Mouse (Mus musculus): ENCODE results near the gene Dync1i1. TPM values are rescaled to one million over a fixed set of nuclear protein-coding genes. Genes with fewer than 3 reads are reported as not detected.

Gene Dync1i1
- polyA plus RNA-seq, 1 experiment from 2014 or later, result 29.5 TPM

DNA sequence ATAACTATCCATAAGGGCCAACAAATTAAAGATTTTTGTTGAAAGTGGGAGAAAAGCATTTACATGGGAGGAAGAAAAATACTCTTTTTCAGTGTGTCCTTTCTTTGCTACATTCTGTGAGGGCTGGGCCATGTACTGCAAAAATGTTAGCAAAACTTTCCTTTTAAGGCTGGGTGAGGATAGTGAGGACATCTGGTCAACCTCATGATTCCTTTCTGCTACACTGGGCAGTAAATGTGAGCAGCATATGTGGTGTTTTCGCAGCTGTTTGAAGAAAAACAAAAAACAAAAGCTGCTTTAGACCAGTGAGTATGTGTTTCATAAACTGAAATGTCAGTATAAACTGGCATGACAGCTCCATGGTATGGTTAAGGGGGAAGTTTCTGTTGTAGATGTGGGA lies 9.4 kb downstream of the Dync1i1 start:
- Histone ChIP-seq H3K4me3 (no peak overlapping the region), H3K9me3 (no peaks in the 10 kb centered on the region), H3K4me1 (replicated peaks) (no peaks in the 10 kb centered on the region), H3K36me3 (no peaks in the 10 kb centered on the region), H3K9ac (no peak overlapping the region), H3K4me2 (no peak overlapping the region), H3K27ac (replicated peaks) (no peak overlapping the region), H3K27me3 (no peaks in the 10 kb centered on the region)
- no peak for ATAC-seq (ENCODE audit: low FRiP score, low read depth)
- WGBS, result 85% methylated on average over 1 of the region's 1 CpGs

DNA sequence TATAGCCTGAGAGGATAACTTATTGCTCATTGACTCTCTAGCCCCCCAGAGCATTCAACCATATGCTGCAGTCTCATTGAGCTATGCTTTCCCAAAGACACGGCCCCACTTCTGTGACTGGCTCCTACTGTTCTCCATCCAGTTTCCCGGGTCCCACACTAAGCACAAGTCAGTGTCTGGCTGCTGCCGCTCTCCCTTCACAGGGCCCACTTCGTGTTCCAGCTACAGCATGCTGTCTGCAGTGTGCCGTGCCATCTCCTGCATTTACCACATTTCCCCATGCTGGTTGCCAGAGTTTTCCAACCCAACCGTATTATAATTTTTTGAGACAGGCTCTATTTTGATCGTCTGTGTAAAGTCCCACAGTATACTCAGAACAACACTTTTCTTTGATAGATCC lies 14.3 kb downstream of the Dync1i1 start:
- no peaks in the 10 kb centered on the region for H3K36me3 ChIP-seq
- H3K4me2 ChIP-seq, result no peak overlapping the region
- H3K27ac ChIP-seq (replicated peaks), result no peak overlapping the region
- 60% methylated on average over 7 of the region's 7 CpGs for WGBS
- no peaks in the 10 kb centered on the region for H3K9me3 ChIP-seq
- no peaks in the 10 kb centered on the region for H3K27me3 ChIP-seq
- H3K4me3 ChIP-seq, result no peak overlapping the region
- H3K4me1 ChIP-seq (replicated peaks), result no peaks in the 10 kb centered on the region
- ATAC-seq (ENCODE audit: low FRiP score, low read depth), result peak; percentile 81
- H3K9ac ChIP-seq, result no peak overlapping the region

DNA sequence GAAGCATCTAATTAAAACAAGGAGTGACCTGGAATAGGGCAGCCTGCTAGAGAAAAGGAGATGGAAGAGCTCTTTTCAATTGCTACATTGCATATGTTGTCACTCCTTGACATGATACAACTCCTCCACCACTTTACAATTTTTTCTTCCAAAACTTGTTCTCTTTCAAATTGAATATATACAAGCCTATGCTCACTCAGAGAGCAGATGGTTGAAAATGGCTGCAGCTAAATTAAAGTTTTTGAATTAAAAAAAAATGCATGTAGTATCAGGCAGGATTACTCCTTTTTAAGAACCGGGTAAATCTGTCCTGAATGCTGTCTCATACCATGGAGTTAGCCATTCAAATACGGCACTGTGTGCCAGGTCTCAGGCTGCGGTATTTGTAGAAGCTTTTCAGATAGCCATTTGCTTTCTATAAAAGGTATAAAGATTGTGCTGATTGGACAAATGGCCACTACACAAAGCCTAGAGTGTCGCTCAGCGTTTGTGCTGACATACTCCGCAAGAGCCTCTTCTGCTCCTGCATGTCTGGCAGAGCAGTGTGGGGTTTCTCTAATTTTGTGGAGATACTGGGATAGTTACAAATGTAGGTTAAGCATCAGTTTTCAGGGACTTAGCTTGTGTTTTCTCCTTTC lies 16.1 kb downstream of the Dync1i1 start:
- Histone ChIP-seq H3K9ac (no peak overlapping the region), H3K4me2 (no peak overlapping the region), H3K4me3 (no peak overlapping the region), H3K27ac (replicated peaks) (no peak overlapping the region), H3K4me1 (replicated peaks) (no peaks in the 10 kb centered on the region), H3K36me3 (no peaks in the 10 kb centered on the region), H3K27me3 (no peaks in the 10 kb centered on the region), H3K9me3 (no peaks in the 10 kb centered on the region)
- no peak for ATAC-seq (ENCODE audit: low FRiP score, low read depth)
- WGBS, result 88% methylated on average over 6 of the region's 6 CpGs

DNA sequence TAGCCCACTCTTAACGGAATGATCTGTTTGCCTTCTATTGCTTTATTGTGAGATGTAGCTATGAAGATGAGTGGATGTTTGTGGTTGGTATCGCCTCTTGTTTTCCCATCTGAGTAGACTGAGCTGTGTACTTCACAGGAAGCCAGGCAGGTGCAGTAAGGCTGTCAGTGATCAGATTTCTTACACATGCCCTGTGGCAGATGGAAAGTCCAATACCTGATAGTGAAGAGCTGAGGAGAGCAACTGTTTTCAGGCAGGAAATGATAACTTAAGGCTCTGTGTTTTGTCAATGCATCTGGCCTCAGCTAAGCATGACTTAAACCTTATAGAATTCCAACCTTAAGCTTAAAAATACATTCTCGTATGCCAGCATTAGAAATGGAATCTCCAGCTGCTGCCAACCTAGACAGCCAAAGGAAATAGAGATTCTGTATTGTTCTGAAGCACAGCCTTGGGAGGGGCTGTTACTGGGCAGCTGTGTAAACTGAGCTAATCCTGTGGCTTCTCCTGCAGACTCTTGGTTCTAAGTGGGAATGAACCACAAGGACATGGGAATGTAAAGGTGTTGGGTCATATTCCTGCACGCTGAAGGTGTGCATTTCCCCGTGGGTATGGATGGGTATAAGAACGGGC lies 24.8 kb downstream of the Dync1i1 start:
- Histone ChIP-seq H3K9me3 (no peaks in the 10 kb centered on the region), H3K4me2 (no peak overlapping the region), H3K36me3 (no peaks in the 10 kb centered on the region), H3K9ac (no peak overlapping the region), H3K4me1 (replicated peaks) (no peaks in the 10 kb centered on the region), H3K27ac (replicated peaks) (no peak overlapping the region), H3K27me3 (no peaks in the 10 kb centered on the region), H3K4me3 (no peak overlapping the region)
- 88% methylated on average over 6 of the region's 6 CpGs for WGBS
- no peak for ATAC-seq (ENCODE audit: low FRiP score, low read depth)

DNA sequence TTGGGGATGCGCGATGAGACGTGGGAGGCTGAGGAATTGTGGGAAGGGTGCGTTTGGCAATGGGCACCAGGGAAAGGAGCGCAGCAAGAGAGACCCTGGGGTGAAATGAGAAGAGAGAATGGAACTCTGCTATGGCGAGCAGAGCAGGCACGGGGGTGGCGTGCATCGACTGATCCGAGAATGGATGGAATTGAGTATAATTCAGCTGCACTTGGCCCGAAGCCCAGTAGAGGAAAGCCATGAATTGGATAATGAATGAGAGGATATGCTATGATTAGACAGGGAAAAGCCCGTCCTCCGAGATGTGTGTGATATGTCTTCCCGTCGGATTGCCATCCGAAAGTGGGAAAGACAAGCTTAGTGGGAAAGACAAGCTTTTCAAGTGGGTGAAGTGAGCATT lies 26.7 kb downstream of the Dync1i1 start:
- no peak overlapping the region for H3K27ac ChIP-seq (replicated peaks)
- no peaks in the 10 kb centered on the region for H3K4me1 ChIP-seq (replicated peaks)
- H3K27me3 ChIP-seq, result no peaks in the 10 kb centered on the region
- H3K9ac ChIP-seq, result no peak overlapping the region
- 45% methylated on average over 16 of the region's 16 CpGs for WGBS
- H3K4me3 ChIP-seq, result no peak overlapping the region
- no peaks in the 10 kb centered on the region for H3K9me3 ChIP-seq
- ATAC-seq (ENCODE audit: low FRiP score, low read depth), result peak; percentile 42; the same call in 1 of the 2 replicates
- H3K4me2 ChIP-seq, result 0 out of 2 replicates have a peak overlapping the region, but pooled peaks have one; percentile 26
- no peaks in the 10 kb centered on the region for H3K36me3 ChIP-seq

DNA sequence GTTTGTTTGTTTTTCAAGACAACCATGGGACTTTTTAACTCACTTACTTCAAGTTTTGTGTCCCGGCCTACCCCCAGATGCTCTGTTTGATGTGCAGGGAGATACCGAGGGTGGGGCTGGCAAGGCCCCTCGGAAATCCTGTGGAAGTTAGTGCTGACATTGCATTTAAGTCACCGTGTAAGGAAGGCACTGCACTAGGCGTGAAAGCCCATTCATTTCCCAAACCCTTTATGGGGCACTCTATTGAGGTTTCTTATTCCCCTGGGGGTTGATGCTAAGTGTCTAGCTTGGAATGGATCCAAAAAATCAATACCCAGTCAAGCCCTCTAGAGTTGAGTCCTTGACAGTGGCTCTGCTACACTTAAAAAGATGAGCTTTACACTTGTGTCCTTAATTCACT lies 27.2 kb downstream of the Dync1i1 start:
- Histone ChIP-seq H3K36me3 (no peaks in the 10 kb centered on the region), H3K9me3 (no peaks in the 10 kb centered on the region), H3K4me3 (no peak overlapping the region), H3K9ac (no peak overlapping the region), H3K4me2 (no peak overlapping the region), H3K27ac (replicated peaks) (no peak overlapping the region), H3K27me3 (no peaks in the 10 kb centered on the region), H3K4me1 (replicated peaks) (no peaks in the 10 kb centered on the region)
- 41% methylated on average over 5 of the region's 5 CpGs for WGBS
- ATAC-seq (ENCODE audit: low FRiP score, low read depth), result peak; percentile 48; the same call in 1 of the 2 replicates

DNA sequence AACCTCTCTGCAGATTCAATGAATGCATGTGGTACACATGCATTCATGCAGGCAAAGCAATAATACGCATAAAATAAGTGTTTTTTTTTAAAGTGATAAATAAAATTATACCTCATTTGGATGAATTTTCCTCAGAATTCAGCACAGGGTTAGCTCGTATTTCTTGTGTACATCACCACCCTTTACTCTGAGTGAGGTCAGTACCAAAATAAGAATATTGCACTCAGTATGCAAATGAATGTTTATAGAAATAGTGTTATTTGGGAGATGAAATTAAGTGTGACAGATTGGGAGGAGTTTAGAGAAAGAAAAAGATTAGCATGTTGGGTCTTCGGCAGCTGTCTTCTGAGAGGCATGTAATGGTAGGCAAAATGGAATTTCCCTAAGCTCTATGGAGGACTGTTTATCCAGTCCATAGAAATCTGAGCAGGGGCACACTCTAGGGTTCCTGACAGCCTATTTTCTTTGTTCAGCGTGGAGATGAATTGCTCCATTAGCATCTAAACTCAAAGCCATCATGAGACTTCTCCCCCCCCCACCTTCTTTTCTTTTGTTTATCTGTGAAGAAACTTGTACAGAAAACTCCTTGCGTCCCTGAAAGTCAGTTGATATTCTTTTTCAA lies 31.2 kb downstream of the Dync1i1 start:
- Histone ChIP-seq H3K36me3 (no peaks in the 10 kb centered on the region), H3K4me3 (no peak overlapping the region), H3K9me3 (no peaks in the 10 kb centered on the region), H3K4me1 (replicated peaks) (no peaks in the 10 kb centered on the region), H3K9ac (no peak overlapping the region), H3K27me3 (no peaks in the 10 kb centered on the region), H3K27ac (replicated peaks) (no peak overlapping the region), H3K4me2 (no peak overlapping the region)
- 0 out of 2 replicates have a peak, but pooled peaks have one; percentile 54 for ATAC-seq (ENCODE audit: low FRiP score, low read depth)
- WGBS, result 29% methylated on average over 5 of the region's 5 CpGs

DNA sequence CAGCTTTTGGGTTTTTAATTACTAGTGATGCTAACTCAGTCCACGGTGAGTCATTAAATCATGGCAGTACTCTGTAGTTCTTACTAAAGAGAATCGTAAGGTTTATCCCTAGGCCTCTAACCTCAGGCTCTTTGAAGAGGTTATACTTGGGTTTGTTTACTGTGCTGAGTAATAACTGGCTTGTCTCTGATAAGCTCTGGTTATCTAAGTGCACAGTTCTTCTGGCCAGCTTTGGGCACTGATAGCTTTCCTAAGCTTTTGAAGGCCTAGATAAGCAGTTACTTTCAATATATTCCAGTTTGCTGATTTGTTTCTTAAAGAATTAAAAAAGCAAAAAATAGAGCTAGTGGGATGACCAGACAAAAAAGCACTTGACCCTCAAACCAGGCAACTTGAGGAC lies 37.5 kb downstream of the Dync1i1 start:
- no peak overlapping the region for H3K4me3 ChIP-seq
- H3K4me2 ChIP-seq, result no peak overlapping the region
- no peaks in the 10 kb centered on the region for H3K4me1 ChIP-seq (replicated peaks)
- no peak for ATAC-seq (ENCODE audit: low FRiP score, low read depth)
- no peaks in the 10 kb centered on the region for H3K9me3 ChIP-seq
- no peak overlapping the region for H3K9ac ChIP-seq
- H3K36me3 ChIP-seq, result no peaks in the 10 kb centered on the region
- WGBS, result 80% methylated on average over 2 of the region's 2 CpGs
- H3K27ac ChIP-seq (replicated peaks), result no peak overlapping the region
- H3K27me3 ChIP-seq, result no peaks in the 10 kb centered on the region

DNA sequence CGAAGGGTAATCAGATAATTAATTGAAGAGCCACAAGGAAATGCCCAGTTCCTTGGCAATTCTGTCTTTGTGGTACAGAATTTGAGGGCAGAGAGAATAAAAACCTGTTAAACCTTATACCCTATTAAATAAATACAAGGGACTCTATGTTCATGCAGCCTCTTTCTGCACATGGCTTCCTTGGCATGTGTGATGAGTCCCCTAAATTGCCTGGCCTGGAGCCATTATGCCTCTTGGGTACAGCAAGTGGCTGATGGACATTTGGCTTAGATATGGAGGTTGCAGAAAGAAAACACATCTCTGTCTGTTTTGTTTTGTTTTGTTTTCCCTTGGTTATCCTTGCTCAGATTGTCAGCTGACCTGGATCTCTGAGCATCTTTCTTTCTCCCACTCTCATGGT lies 43.1 kb downstream of the Dync1i1 start:
- Histone ChIP-seq H3K4me1 (replicated peaks) (no peaks in the 10 kb centered on the region), H3K27ac (replicated peaks) (no peak overlapping the region), H3K36me3 (no peaks in the 10 kb centered on the region), H3K9me3 (no peaks in the 10 kb centered on the region), H3K9ac (no peak overlapping the region), H3K4me3 (no peak overlapping the region), H3K27me3 (no peaks in the 10 kb centered on the region), H3K4me2 (no peak overlapping the region)
- no peak for ATAC-seq (ENCODE audit: low FRiP score, low read depth)
- 71% methylated on average over 1 of the region's 1 CpGs for WGBS

DNA sequence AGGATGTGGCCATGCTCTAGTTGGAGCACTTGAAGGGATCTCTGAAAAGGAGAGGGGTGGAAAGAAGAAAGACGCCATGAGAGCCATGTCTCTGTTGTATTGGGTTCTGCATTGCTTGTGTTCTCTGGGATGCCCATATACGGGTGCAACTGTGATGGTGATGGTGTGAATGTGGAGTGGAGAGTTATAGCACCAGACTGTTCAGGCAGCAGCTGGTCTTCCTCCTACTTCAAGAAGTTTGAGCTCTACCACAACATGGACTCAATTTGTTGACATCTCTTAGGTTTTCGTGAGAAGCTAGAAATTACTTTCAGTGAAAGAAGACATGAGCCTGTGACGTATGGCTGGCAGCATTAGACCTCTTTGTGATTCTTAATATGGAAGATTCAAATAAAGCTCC lies 44.8 kb downstream of the Dync1i1 start:
- Histone ChIP-seq H3K9me3 (no peaks in the 10 kb centered on the region), H3K4me3 (no peak overlapping the region), H3K9ac (no peak overlapping the region), H3K27ac (replicated peaks) (no peak overlapping the region), H3K36me3 (no peaks in the 10 kb centered on the region), H3K4me1 (replicated peaks) (no peaks in the 10 kb centered on the region), H3K27me3 (no peaks in the 10 kb centered on the region), H3K4me2 (no peak overlapping the region)
- WGBS, result 95% methylated on average over 4 of the region's 4 CpGs
- no peak for ATAC-seq (ENCODE audit: low FRiP score, low read depth)

DNA sequence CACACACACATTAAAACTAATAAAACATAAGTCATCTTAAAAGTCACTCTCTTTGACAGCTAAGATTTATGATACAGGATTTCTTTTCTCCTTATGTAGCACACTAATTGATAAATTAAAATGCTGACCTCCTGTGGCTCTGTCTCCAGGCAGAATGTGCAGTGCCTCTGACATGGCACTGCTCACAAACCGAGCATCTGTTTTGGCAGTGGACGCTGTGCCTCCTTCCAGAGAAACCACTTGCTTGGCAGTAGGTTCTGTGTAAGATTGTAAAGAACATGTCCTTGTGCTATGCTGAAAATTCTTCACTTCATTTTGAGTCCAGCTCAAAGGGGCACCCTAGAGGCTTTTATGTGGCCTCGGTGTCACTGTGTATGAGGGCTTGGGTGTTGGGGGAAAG lies 50.0 kb downstream of the Dync1i1 start:
- Histone ChIP-seq H3K9ac (no peak overlapping the region), H3K4me1 (replicated peaks) (no peaks in the 10 kb centered on the region), H3K27ac (replicated peaks) (no peak overlapping the region), H3K9me3 (no peaks in the 10 kb centered on the region), H3K27me3 (no peaks in the 10 kb centered on the region), H3K36me3 (no peaks in the 10 kb centered on the region), H3K4me3 (no peak overlapping the region), H3K4me2 (no peak overlapping the region)
- peak; percentile 74; the same call in 1 of the 2 replicates for ATAC-seq (ENCODE audit: low FRiP score, low read depth)
- WGBS, result 47% methylated on average over 3 of the region's 3 CpGs

DNA sequence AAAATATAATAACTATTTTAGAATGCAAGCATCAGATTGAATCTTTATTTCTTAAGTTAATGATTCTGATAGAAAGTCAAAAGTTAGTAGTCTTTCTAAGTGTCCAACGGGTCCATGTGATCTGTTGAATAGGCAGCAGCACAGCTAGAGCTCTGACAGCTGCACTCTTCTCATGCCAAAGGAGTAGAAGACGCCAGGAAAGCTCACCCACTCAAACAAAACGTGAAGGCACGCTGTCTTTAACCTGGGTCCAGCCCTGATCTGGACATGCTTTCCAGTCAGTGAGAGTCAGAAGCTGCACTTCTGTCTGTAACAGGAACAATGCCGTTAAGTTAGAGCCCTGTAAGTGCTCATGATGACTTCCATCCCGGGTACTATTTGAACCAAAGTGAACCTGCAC lies 56.3 kb downstream of the Dync1i1 start:
- Histone ChIP-seq H3K4me3 (no peak overlapping the region), H3K4me1 (replicated peaks) (no peaks in the 10 kb centered on the region), H3K27ac (replicated peaks) (no peak overlapping the region), H3K9ac (no peak overlapping the region), H3K9me3 (no peaks in the 10 kb centered on the region), H3K4me2 (no peak overlapping the region), H3K36me3 (no peaks in the 10 kb centered on the region), H3K27me3 (no peaks in the 10 kb centered on the region)
- no peak for ATAC-seq (ENCODE audit: low FRiP score, low read depth)
- WGBS, result 80% methylated on average over 6 of the region's 6 CpGs
